Mouse (Mus musculus) hindbrain, embryonic 14.5 days (tissue): ENCODE measurements around the gene Sik3. TPM values are rescaled to one million over a fixed set of nuclear protein-coding genes. Genes with fewer than 3 reads are reported as not detected.

Experiments used
- ATAC-seq: fragments of 200-750 bp; cut with Nextera tagmentation; 2 replicates; pipeline ENCODE4 v1.8.0; 2017; ENCODE audit warnings: moderate number of reproducible peaks, mild to moderate bottlenecking, moderate TSS enrichment, moderate library complexity; ENCODE audit not compliant: low FRiP score
- DNase-seq: peaks from one replicate; pipeline ENCODE4 v3.0.0-alpha.2; 2015; ENCODE audit warnings: low spot score
- H3K27ac ChIP-seq: fragments of 300-500 bp; sonication (generic); 2 replicates; pipeline ENCODE4 v1.5.1; 2014; ENCODE audit warnings: mild to moderate bottlenecking, moderate library complexity
- H3K27me3 ChIP-seq: fragments of 300-500 bp; sonication (generic); 2 replicates; pipeline ENCODE4 v1.6.1; 2014; ENCODE audit warnings: mild to moderate bottlenecking, low read length, mixed read lengths; ENCODE audit not compliant: control insufficient read depth, insufficient read depth
- H3K36me3 ChIP-seq: fragments of 300-500 bp; sonication (generic); replicated peaks from 2 replicates; pipeline ENCODE4 v1.6.1; 2014; ENCODE audit not compliant: control insufficient read depth, insufficient read depth
- H3K4me1 ChIP-seq: fragments of 300-500 bp; sonication (generic); replicated peaks from 2 replicates; pipeline ENCODE4 v1.6.1; 2014; ENCODE audit warnings: antibody characterized with exemption, low read length, mixed read lengths; ENCODE audit not compliant: control insufficient read depth, insufficient read depth
- H3K4me2 ChIP-seq: fragments of 300-500 bp; sonication (generic); replicated peaks from 2 replicates; pipeline ENCODE4 v1.6.1; 2014; ENCODE audit warnings: mild to moderate bottlenecking, moderate library complexity
- H3K4me3 ChIP-seq: fragments of 300-500 bp; sonication (generic); replicated peaks from 2 replicates; pipeline ENCODE4 v1.5.1; 2014; ENCODE audit warnings: mild to moderate bottlenecking, low read length
- H3K9ac ChIP-seq: fragments of 300-500 bp; sonication (generic); 2 replicates; pipeline ENCODE4 v1.6.1; 2014
- H3K9me3 ChIP-seq: fragments of 300-500 bp; sonication (generic); 2 replicates; pipeline ENCODE4 v1.6.1; 2016; ENCODE audit warnings: low read length; ENCODE audit not compliant: control insufficient read depth
- WGBS: fragments of 180-500 bp; shearing (Covaris S2); extraction: QIAGEN DNeasy Blood & Tissue Kit; methylation state at CpG from one replicate; pipeline ENCODE4 v1.1.7; 2014; 5-methylcytosine and 5-hydroxymethylcytosine counted together
- polyA plus RNA-seq: library from polyadenylated mRNA; unstranded; fragments of >200 nt; fragmentation: Nextera tagmentation; extraction: Ambion mirVana; gene quantifications from 2 replicates; pipeline ENCODE4 v1.2.1, GENCODE M21; 2014

The Sik3 gene
- polyA plus RNA-seq, 1 experiment from 2014 or later, result 11.0 TPM

GRCm38 (mm10) chr9:46235649-46236048, 223.0 kb downstream of the Sik3 start:
- ATAC-seq, result no peak
- 69% methylated on average over 4 of the region's 4 CpGs for WGBS

GRCm38 (mm10) chr9:46238850-46239249, 226.2 kb downstream of the Sik3 start:
- DNase-seq, result no peak
- ATAC-seq, result no peak
- H3K4me2 ChIP-seq, result no peak overlapping the region
- no peak overlapping the region for H3K4me3 ChIP-seq
- H3K36me3 ChIP-seq, result no peaks in the 10 kb centered on the region
- 92% methylated on average over 7 of the region's 7 CpGs for WGBS
- H3K9me3 ChIP-seq, result no peaks in the 10 kb centered on the region
- no peaks in the 10 kb centered on the region for H3K27me3 ChIP-seq
- no peak overlapping the region for H3K9ac ChIP-seq
- no peaks in the 10 kb centered on the region for H3K4me1 ChIP-seq
- no peak overlapping the region for H3K27ac ChIP-seq

More at GRCm38 (mm10) chr9:46235649-46236048, 223.0 kb downstream of the Sik3 start:
- no peaks in the 10 kb centered on the region for H3K9me3 ChIP-seq
- H3K27ac ChIP-seq, result no peak overlapping the region
- H3K4me2 ChIP-seq, result no peak overlapping the region
- H3K4me3 ChIP-seq, result no peak overlapping the region
- DNase-seq, result no peak
- no peaks in the 10 kb centered on the region for H3K27me3 ChIP-seq
- H3K9ac ChIP-seq, result no peak overlapping the region
- no peaks in the 10 kb centered on the region for H3K36me3 ChIP-seq
- H3K4me1 ChIP-seq, result peaks cover 3% of the 10 kb centered on the region; the same call in 1 of the 2 replicates

- ATAC-seq (no peak), DNase-seq (no peak)
- H3K9ac ChIP-seq, result no peak within 1 kb of the TSS
- H3K4me1 ChIP-seq, result no peaks in the 10 kb centered on the region
- H3K9me3 ChIP-seq, result no peaks in the 10 kb centered on the region
- no peaks in the 10 kb centered on the region for H3K27me3 ChIP-seq
- H3K4me2 ChIP-seq, result no peak within 1 kb of the TSS
- no peak within 1 kb of the TSS for H3K4me3 ChIP-seq
- H3K36me3 ChIP-seq, result no peaks in the 10 kb centered on the region
- H3K27ac ChIP-seq, result no peak within 1 kb of the TSS
- WGBS, result 72% methylated on average over 7 of the region's 7 CpGs
Observed at GRCm38 (mm10) chr9:46240526-46241153, 228.0 kb downstream of the Sik3 start, which contains the start of gene Apoa4. TSS of gene Apoa4 (plus strand) at chr9:46240696.

DNA sequence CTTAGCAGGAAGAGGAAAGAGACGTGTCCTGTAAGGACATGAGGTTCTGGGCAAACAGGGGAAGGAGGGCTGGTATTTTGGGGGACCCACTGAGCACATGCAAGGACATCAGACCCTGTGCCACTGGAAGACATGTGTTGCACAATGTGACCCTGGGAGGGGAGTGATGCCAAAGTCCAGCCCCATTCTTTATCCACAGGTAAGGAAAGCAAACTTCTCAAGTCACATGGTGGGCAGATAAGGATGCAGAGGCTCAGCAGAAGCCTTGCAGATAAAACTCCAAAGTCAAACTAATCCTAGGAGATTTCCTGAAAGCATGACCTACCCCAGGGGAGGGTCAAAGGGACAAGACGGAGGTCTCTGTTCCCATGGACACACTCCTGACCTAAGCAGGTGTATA, 229.2 kb downstream of the Sik3 start:
- no peaks in the 10 kb centered on the region for H3K4me1 ChIP-seq

GRCm38 (mm10) chr9:46243122-46243521, 230.5 kb downstream of the Sik3 start:
- no peaks in the 10 kb centered on the region for H3K36me3 ChIP-seq
- H3K4me3 ChIP-seq, result no peak overlapping the region
- H3K27ac ChIP-seq, result no peak overlapping the region
- WGBS, result 58% methylated on average over 4 of the region's 4 CpGs
- no peaks in the 10 kb centered on the region for H3K27me3 ChIP-seq
- ATAC-seq (no peak), DNase-seq (no peak)
- H3K4me1 ChIP-seq, result no peaks in the 10 kb centered on the region
- H3K4me2 ChIP-seq, result no peak overlapping the region
- H3K9me3 ChIP-seq, result no peaks in the 10 kb centered on the region
- no peak overlapping the region for H3K9ac ChIP-seq

More for the DNA sequence above, 229.2 kb downstream of the Sik3 start:
- DNase-seq (no peak), ATAC-seq (no peak)
- H3K27ac ChIP-seq, result no peak overlapping the region
- no peak overlapping the region for H3K4me3 ChIP-seq
- H3K36me3 ChIP-seq, result no peaks in the 10 kb centered on the region
- H3K9ac ChIP-seq, result no peak overlapping the region
- WGBS, result 75% methylated on average over 2 of the region's 2 CpGs
- no peak overlapping the region for H3K4me2 ChIP-seq
- H3K27me3 ChIP-seq, result no peaks in the 10 kb centered on the region
- H3K9me3 ChIP-seq, result no peaks in the 10 kb centered on the region

DNA sequence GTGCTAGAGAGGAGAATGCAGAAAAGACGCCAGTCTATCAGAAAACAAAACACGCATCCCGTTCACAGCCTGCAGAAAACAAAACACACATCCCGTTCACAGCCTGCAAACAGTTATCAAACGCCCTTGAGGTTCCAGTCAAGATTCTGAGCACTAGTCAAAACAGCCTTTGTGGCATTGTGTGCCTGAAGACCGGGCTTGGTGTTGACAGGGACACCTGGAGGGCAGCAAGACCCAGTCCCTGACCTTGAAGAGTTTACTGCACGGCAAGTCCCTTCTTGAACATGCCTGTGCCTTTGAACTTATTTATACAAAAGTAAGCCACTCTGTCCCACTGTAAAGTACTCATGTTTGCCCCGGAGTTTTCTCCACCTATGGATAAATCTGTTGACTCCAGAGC, 231.0 kb downstream of the Sik3 start:
- no peak for DNase-seq
- no peaks in the 10 kb centered on the region for H3K36me3 ChIP-seq
- H3K27me3 ChIP-seq, result no peaks in the 10 kb centered on the region
- ATAC-seq, result no peak
- H3K4me3 ChIP-seq, result no peak overlapping the region
- no peaks in the 10 kb centered on the region for H3K9me3 ChIP-seq
- no peaks in the 10 kb centered on the region for H3K4me1 ChIP-seq
- no peak overlapping the region for H3K4me2 ChIP-seq
- no peak overlapping the region for H3K27ac ChIP-seq
- H3K9ac ChIP-seq, result no peak overlapping the region
- 65% methylated on average over 8 of the region's 8 CpGs for WGBS

GRCm38 (mm10) chr9:46246752-46247324, 234.2 kb downstream of the Sik3 start:
- Histone ChIP-seq H3K36me3 (no peaks in the 10 kb centered on the region), H3K9me3 (no peaks in the 10 kb centered on the region), H3K27me3 (no peaks in the 10 kb centered on the region), H3K9ac (no peak overlapping the region), H3K4me1 (no peaks in the 10 kb centered on the region), H3K4me3 (no peak overlapping the region), H3K27ac (no peak overlapping the region), H3K4me2 (0 out of 2 replicates have a peak overlapping the region, but pooled peaks have one; percentile 20)
- 0 out of 2 replicates have a peak, but pooled peaks have one; percentile 66 for ATAC-seq
- 27% methylated on average over 11 of the region's 11 CpGs for WGBS
- peak; percentile 93 for DNase-seq

DNA sequence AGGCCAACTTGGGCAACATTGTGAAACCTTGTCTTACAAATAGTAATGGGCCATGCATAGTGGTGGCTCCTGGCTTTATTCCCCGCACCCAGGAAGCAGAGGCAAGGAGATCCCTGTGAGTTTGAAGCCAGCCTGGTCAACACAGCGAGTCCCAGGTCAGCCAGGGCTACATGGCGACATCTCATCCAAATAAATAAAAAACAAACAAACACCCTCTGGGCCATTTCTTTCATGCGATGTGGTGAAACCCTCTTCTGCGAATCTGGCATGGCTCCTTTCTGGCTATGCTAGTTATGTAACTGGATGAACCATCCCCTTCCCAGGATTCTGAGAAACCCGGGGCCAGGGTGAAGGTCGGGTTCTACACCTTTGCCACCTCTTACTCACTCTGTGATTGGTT, 243.6 kb downstream of the Sik3 start:
- DNase-seq, result no peak
- WGBS, result 90% methylated on average over 7 of the region's 7 CpGs
- no peaks in the 10 kb centered on the region for H3K27me3 ChIP-seq
- H3K4me2 ChIP-seq, result no peak overlapping the region
- no peak overlapping the region for H3K9ac ChIP-seq
- no peaks in the 10 kb centered on the region for H3K36me3 ChIP-seq
- no peak overlapping the region for H3K27ac ChIP-seq
- H3K9me3 ChIP-seq, result no peaks in the 10 kb centered on the region
- H3K4me3 ChIP-seq, result no peak overlapping the region
- H3K4me1 ChIP-seq, result no peaks in the 10 kb centered on the region
- ATAC-seq, result no peak

DNA sequence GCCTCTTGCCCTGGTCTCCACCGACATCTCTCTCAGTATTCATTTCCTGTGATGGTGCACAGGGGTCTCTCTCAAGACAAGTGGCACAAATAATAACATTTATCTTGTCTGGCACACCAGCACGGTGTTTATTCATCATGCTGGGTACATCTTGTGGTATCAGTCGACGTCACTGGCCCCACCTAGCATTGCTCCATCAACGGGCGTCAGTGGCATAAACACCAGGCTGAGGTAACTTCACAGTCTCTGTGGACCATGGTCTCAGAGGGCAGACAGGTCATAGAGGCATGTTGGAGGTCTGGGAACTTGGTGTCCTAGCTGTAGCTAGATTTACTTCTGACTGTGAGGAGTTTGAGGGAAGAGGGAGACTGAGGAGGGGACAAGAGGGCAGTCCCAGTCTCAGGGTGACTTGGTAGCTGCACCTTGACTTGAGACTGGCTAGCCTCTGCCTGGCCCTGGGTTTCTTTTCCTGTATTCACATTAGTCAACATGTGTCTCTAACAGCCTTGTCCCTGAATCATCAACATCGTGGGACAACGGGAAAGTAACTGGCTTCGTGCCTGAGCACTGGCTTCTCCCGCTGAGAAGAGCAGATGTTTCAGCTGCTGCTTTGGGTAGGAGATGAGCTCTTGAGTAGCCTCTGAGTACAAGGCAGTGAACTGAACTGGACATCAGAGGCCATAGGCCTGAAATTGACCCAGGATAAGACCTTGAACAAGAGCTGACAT, 244.2 kb downstream of the Sik3 start:
- Histone ChIP-seq H3K9ac (no peak overlapping the region), H3K9me3 (no peaks in the 10 kb centered on the region), H3K27ac (no peak overlapping the region), H3K27me3 (no peaks in the 10 kb centered on the region), H3K4me1 (no peaks in the 10 kb centered on the region), H3K36me3 (no peaks in the 10 kb centered on the region), H3K4me2 (no peak overlapping the region), H3K4me3 (no peak overlapping the region)
- WGBS, result 88% methylated on average over 10 of the region's 10 CpGs
- DNase-seq (no peak), ATAC-seq (no peak)
